27 mouse cellular contexts compared by ENCODE assay signal in the genomic region with DNA sequence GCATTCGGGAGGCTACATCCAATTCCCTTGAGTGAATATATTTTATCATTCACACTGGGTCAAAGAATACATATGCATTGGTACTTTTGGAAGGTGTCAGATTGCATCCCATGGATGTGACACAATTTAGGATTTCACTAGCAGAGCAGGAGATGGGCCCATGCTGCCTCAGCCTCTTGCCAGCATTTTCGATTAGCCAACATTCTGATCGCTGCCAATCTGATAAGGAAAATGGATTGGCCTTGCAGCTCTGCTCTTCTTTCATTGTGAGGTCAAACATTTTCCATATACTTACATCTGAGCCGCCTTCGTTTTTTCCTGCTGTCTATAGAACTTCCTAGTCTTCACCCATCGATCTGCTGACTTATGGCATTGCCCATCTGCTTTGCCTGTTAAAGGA. TPM values are rescaled to one million over a fixed set of nuclear protein-coding genes. Genes with fewer than 3 reads are reported as not detected.
DNase-seq lines count a peak whose midpoint lies in the region; ATAC-seq and TF ChIP-seq lines count a peak whose summit lies in the region.
"Had no signal": no experiment of that assay in that cellular context is flagged by ENCODE, and none has a peak within 500 bp of the region (broad histone marks: within the 10 kb centered on the region; RNA-seq: fewer than 3 reads in every experiment).

No protein-coding gene starts in this region.

- H3K27ac ChIP-seq in gastrocnemius, adult 2 months: peak overlapping the region; percentile 0; the same call in 1 of the 2 replicates
- H3K27ac ChIP-seq in lung, postnatal 0 days (ENCODE audit: low read length): no peak overlapping the region
- H3K27ac ChIP-seq: embryonic facial prominence, embryonic 10.5 days; embryonic facial prominence, embryonic 15.5 days; forebrain, embryonic 12.5 days; kidney, embryonic 15.5 days; layer of hippocampus, adult 2 months; left cerebral cortex, adult 2 months; limb, embryonic 12.5 days; liver, embryonic 13.5 days; midbrain, embryonic 12.5 days had no signal

- WGBS in lung, postnatal 0 days: 53% methylated on average over 6 of the region's 6 CpGs

- H3K9ac ChIP-seq in lung, postnatal 0 days (replicated peaks; ENCODE audit: low read depth): no peak overlapping the region
- H3K9ac ChIP-seq: embryonic facial prominence, embryonic 15.5 days; forebrain, embryonic 12.5 days; kidney, embryonic 15.5 days; limb, embryonic 12.5 days; liver, embryonic 13.5 days; midbrain, embryonic 12.5 days had no signal

- H3K4me1 ChIP-seq in lung, postnatal 0 days (ENCODE audit: insufficient read depth, low read depth, low read length): peaks cover 6% of the 10 kb centered on the region; the same call in 1 of the 2 replicates
- H3K4me1 ChIP-seq: liver, embryonic 13.5 days had no signal

- no peaks in the 10 kb centered on the region for H3K9me3 ChIP-seq in lung, postnatal 0 days (ENCODE audit: low read length)
- H3K9me3 ChIP-seq: embryonic facial prominence, embryonic 10.5 days; embryonic facial prominence, embryonic 15.5 days; forebrain, embryonic 12.5 days; kidney, embryonic 15.5 days; limb, embryonic 12.5 days; liver, embryonic 13.5 days; megakaryocyte, embryonic 14.5 days; midbrain, embryonic 12.5 days had no signal

- DNase-seq in gastrocnemius, adult 2 months: no peak
- no peak for DNase-seq in gastrocnemius, postnatal 10 days
- peak; percentile 52 for DNase-seq in lung, postnatal 0 days (ENCODE audit: low spot score)
- no peak for DNase-seq in lung, postnatal 36 days
- peak; percentile 84 for DNase-seq in adipocyte (ENCODE audit: low spot score)
- DNase-seq in cerebellum, postnatal 36 days: no peak
- no peak for DNase-seq in natural killer cell, adult 2 months (ENCODE audit: low spot score in 2 of 2)
- DNase-seq: B cell, adult 2 months; cerebellum, adult 2 months; cerebellum, postnatal 14 days; kidney, adult 18-20 months; kidney, postnatal 36 days; liver, embryonic 13.5 days; lung, adult 2 months; right cerebral cortex, postnatal 25 days; thymus, postnatal 14 days had no signal

- H3K27me3 ChIP-seq in lung, postnatal 0 days (replicated peaks; ENCODE audit: insufficient read depth, low read length): no peaks in the 10 kb centered on the region
- H3K27me3 ChIP-seq: embryonic facial prominence, embryonic 15.5 days; kidney, embryonic 15.5 days; limb, embryonic 12.5 days; midbrain, embryonic 12.5 days; Patski had no signal

- 0 out of 2 replicates have a peak, but pooled peaks have one; percentile 26 for TF ChIP-seq EP300 in lung, postnatal 0 days (IDR thresholded peaks at IDR 0.05)

- no peak for TF ChIP-seq CTCF in gastrocnemius, adult 2 months (IDR thresholded peaks at IDR 0.05)
- no peak for TF ChIP-seq CTCF in lung, postnatal 0 days (IDR thresholded peaks at IDR 0.05)

- no peak overlapping the region for H3K4me3 ChIP-seq in gastrocnemius, adult 2 months
- no peak overlapping the region for H3K4me3 ChIP-seq in lung, postnatal 0 days (ENCODE audit: low read depth, low read length)
- H3K4me3 ChIP-seq: embryonic facial prominence, embryonic 10.5 days; embryonic facial prominence, embryonic 15.5 days; forebrain, embryonic 12.5 days; kidney, embryonic 15.5 days; layer of hippocampus, adult 2 months; left cerebral cortex, adult 2 months; limb, embryonic 12.5 days; liver, embryonic 13.5 days; megakaryocyte, embryonic 14.5 days; midbrain, embryonic 12.5 days had no signal

- no peak overlapping the region for H3K4me2 ChIP-seq in lung, postnatal 0 days (replicated peaks; ENCODE audit: low read depth, low read length)
- H3K4me2 ChIP-seq: embryonic facial prominence, embryonic 15.5 days; forebrain, embryonic 12.5 days; kidney, embryonic 15.5 days; limb, embryonic 12.5 days; liver, embryonic 13.5 days; midbrain, embryonic 12.5 days had no signal

- no peaks in the 10 kb centered on the region for H3K36me3 ChIP-seq in lung, postnatal 0 days (ENCODE audit: insufficient read depth, low read length)
- H3K36me3 ChIP-seq: embryonic facial prominence, embryonic 10.5 days; embryonic facial prominence, embryonic 15.5 days; forebrain, embryonic 12.5 days; kidney, embryonic 15.5 days; limb, embryonic 12.5 days; liver, embryonic 13.5 days; midbrain, embryonic 12.5 days had no signal

- ATAC-seq in lung, postnatal 0 days: no peak
- ATAC-seq: hindbrain, embryonic 16.5 days; Patski had no signal

- intact Hi-C loops in gastrocnemius, adult 2 months (cut with DNase I): loop anchor here (5.0 kb wide), 1 partner anchor 107 kb away; no protein-coding TSS in a partner anchor

RNA-seq across cellular contexts. Expression of gene Col15a1, which starts 31.2 kb away (rescaled TPM):
- total RNA-seq in gastrocnemius, adult 2 months (2021): 10 to 100 TPM; 19.5 to 37.8 TPM
- 100 to 1,000 TPM; 332 to 359 TPM for total RNA-seq in gastrocnemius, postnatal 10 days (2021)
- polyA plus RNA-seq in lung, postnatal 0 days (2015; fragmentation: Nextera tagmentation; extraction: Ambion mirVana): 4.9 and 6.0 TPM in 2 replicates

Comparison
In these comparisons a context has a peak if more than half of its experiments do, and no peak if none do; other contexts are left out.
1. DNase-seq: peak in lung, postnatal 0 days (single experiment) and adipocyte (single experiment); none in gastrocnemius, adult 2 months (single experiment), gastrocnemius, postnatal 10 days (single experiment), lung, postnatal 36 days (single experiment), cerebellum, postnatal 36 days (0 of 2) and natural killer cell, adult 2 months (0 of 2).
2. RNA of gene Col15a1, which starts 31.2 kb away (total RNA-seq): 332 to 359 TPM in gastrocnemius, postnatal 10 days; 19.5 to 37.8 TPM in gastrocnemius, adult 2 months; every median in the first group is over 4 times any median in the second.